Mouse (Mus musculus) heart, adult 18-20 months (tissue): Measurements from ENCODE around the gene Hs3st3a1. TPM values are rescaled to one million over a fixed set of nuclear protein-coding genes. Genes with fewer than 3 reads are reported as not detected.

Experiments
- DNase-seq, 2 experiments: peaks; one replicate each; pipeline ENCODE4 v3.0.0; 2021 to 2022; ENCODE audit warnings: mixed read lengths in 1 of 2
- total RNA-seq, 2 experiments: library from RNA; stranded (reverse); gene quantifications; 2 replicates each; pipeline ENCODE4 v1.2.3; 2021

Gene Hs3st3a1
- total RNA-seq, 2 experiments from 2014 or later = 0.27 to 0.59 TPM

GRCm38 (mm10) chr11:64559388-64559787 lies 124.3 kb downstream of the Hs3st3a1 start:
- DNase-seq = peak; percentile 53 to 64

GRCm38 (mm10) chr11:64560471-64560870 lies 125.3 kb downstream of the Hs3st3a1 start:
- DNase-seq = no peak

- DNase-seq = peak in 1 of 2 experiments; percentile 20
Measured at GRCm38 (mm10) chr11:64562771-64563170, 127.6 kb downstream of the Hs3st3a1 start.

Other genes starting within 250 kb of the Hs3st3a1 start
- gene F930015N05Rik, start 1.3 kb downstream of the Hs3st3a1 start, total RNA-seq = not detected